Mouse (Mus musculus) cerebral cortex, adult 2 months (tissue): Measurements from ENCODE around the gene Nbr1.

Experiments used
- WGBS: fragments of 180-500 bp; shearing (Covaris S2); methylation state at CpG from one replicate; pipeline ENCODE4 v1.1.7; 2018; 5-methylcytosine and 5-hydroxymethylcytosine counted together

Gene Nbr1

GRCm38 (mm10) chr11:101626995-101627856 lies 75.3 kb downstream of the Nbr1 start, which contains the start of gene Rdm1:
Rdm1 (plus strand) TSS chr11:101627195.
- 1% methylated on average over 34 of the region's 34 CpGs for WGBS

DNA sequence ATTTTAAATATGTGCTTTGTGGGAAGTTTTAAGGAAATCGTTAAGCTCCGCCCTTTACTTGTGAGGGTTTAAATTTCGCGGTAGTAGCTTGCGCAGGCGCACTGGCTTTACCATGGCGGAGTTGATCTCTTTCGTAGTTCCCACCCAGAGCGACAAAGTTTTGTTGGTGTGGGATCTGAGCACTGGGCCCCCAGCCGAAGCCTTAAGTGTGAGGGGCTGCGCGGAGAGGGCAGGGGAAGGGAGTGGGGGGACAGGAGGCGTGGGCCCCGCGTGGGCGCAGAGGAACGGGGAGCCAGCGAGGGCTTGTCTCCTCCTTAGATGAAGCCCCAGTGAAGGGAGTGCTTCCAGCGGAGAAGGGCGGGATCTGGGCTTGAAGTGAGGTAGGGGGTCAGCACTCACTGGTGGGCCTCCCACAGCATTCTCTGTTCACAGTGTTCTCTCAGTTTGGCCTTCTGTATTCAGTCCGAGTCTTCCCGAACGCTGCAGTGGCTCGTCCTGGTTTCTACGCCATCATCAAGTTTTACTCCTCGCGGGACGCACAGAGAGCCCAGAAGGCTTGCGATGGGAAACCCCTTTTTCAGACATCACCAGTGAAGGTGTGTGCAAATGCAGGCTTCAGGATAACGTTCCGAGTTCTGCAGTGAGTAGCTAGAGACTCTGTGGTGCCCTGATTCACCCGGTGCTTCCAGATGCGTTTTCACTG lies 76.1 kb downstream of the Nbr1 start:
- WGBS, result under 1% methylated on average over 33 of the region's 33 CpGs

DNA sequence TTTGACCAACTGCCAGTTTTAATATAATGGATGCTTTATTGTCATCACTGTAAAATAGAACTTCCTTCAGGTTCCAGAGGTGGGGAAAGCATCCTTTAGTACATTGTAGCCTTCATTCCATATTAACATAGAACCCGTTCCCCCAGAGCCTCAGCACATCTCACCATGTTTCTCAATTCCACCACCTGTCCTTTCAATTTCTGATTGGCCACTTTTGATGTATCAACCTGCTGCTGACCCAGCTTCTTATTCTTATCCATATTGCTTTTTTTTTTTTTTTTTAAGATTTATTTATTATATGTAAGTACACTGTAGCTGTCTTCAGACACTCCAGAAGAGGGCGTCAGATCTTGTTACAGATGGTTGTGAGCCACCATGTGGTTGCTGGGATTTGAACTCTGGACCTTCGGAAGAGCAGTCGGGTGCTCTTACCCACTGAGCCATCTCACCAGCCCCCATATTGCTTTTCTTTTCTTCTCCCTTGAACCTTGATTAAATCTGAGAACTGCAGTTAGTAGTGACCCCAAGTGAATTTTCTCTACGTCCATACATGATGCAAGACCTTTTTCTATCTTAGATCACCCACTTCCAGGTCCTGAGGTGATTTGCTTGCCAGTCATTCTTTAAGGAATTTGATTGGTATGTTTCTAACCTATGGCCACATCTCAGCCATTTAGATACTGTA lies 76.9 kb downstream of the Nbr1 start:
- WGBS, result 78% methylated on average over 4 of the region's 5 CpGs
